Mouse (Mus musculus) midbrain, embryonic 16.5 days (tissue): ENCODE measurements at regions not wholly inside any gene's neighbourhood (a gene's known extent, or its start where the extent isn't known, plus 50 kb on each side); places are given as distances from the start of the nearest gene placed in this dataset.

Experiments
- ATAC-seq: fragments of 200-750 bp; cut with Nextera tagmentation; 2 replicates; pipeline ENCODE4 v1.8.0; 2017; ENCODE audit warnings: moderate TSS enrichment
- H3K27ac ChIP-seq: fragments of 300-500 bp; sonication (generic); 2 replicates; pipeline ENCODE4 v1.5.1; 2014; ENCODE audit warnings: mild to moderate bottlenecking, low read length, mixed read lengths
- H3K27me3 ChIP-seq: fragments of 300-500 bp; sonication (generic); 2 replicates; pipeline ENCODE4 v1.6.1; 2014; ENCODE audit warnings: low read depth, low read length, mixed read lengths; ENCODE audit not compliant: control insufficient read depth, insufficient read depth
- H3K36me3 ChIP-seq: fragments of 300-500 bp; sonication (generic); 2 replicates; pipeline ENCODE4 v1.6.1; 2014; ENCODE audit warnings: mild to moderate bottlenecking, low read length, moderate library complexity, mixed read lengths; ENCODE audit not compliant: control insufficient read depth, insufficient read depth
- H3K4me1 ChIP-seq: fragments of 300-500 bp; sonication (generic); 2 replicates; pipeline ENCODE4 v1.6.1; 2014; ENCODE audit warnings: mild to moderate bottlenecking, low read length, mixed read lengths; ENCODE audit not compliant: control insufficient read depth, insufficient read depth
- H3K4me2 ChIP-seq: fragments of 300-500 bp; sonication (generic); 2 replicates; pipeline ENCODE4 v1.6.1; 2014; ENCODE audit warnings: mild to moderate bottlenecking, low read length, mixed read lengths
- H3K4me3 ChIP-seq: fragments of 300-500 bp; sonication (generic); 2 replicates; pipeline ENCODE4 v1.5.1; 2014; ENCODE audit warnings: low read depth, mild to moderate bottlenecking, low read length, moderate library complexity, mixed read lengths
- H3K9ac ChIP-seq: fragments of 300-500 bp; sonication (generic); 2 replicates; pipeline ENCODE4 v1.6.1; 2014; ENCODE audit warnings: low read depth, low read length, mixed read lengths
- H3K9me3 ChIP-seq: fragments of 300-500 bp; sonication (generic); replicated peaks from 2 replicates; pipeline ENCODE4 v1.6.1; 2014; ENCODE audit warnings: mild to moderate bottlenecking, low read length, mixed read lengths; ENCODE audit not compliant: control insufficient read depth, poor library complexity, severe bottlenecking
- WGBS: fragments of 180-500 bp; shearing (Covaris S2); extraction: QIAGEN DNeasy Blood & Tissue Kit; methylation state at CpG from one replicate; pipeline ENCODE4 v1.1.7; 2014; 5-methylcytosine and 5-hydroxymethylcytosine counted together

- Histone ChIP-seq H3K4me2 (no peak overlapping the region), H3K27ac (no peak overlapping the region), H3K27me3 (no peaks in the 10 kb centered on the region), H3K9me3 (no peaks in the 10 kb centered on the region), H3K36me3 (no peaks in the 10 kb centered on the region), H3K9ac (no peak overlapping the region), H3K4me3 (no peak overlapping the region), H3K4me1 (no peaks in the 10 kb centered on the region)
- ATAC-seq: no peak
- 90% methylated on average over 4 of the region's 4 CpGs for WGBS
These were observed 583.6 kb upstream of the Nectin3 start for GRCm38 (mm10) chr16:47081896-47082295.

GRCm38 (mm10) chr16:47080330-47080729 lies 582.0 kb upstream of the Nectin3 start:
- no peak overlapping the region for H3K4me3 ChIP-seq
- ATAC-seq: no peak
- WGBS: 65% methylated on average over 2 of the region's 2 CpGs
- H3K27ac ChIP-seq: no peak overlapping the region
- H3K27me3 ChIP-seq: no peaks in the 10 kb centered on the region
- no peaks in the 10 kb centered on the region for H3K4me1 ChIP-seq
- H3K36me3 ChIP-seq: no peaks in the 10 kb centered on the region
- H3K4me2 ChIP-seq: no peak overlapping the region
- no peak overlapping the region for H3K9ac ChIP-seq
- H3K9me3 ChIP-seq: no peaks in the 10 kb centered on the region

- H3K4me2 ChIP-seq: no peak overlapping the region
- ATAC-seq: no peak
- no peaks in the 10 kb centered on the region for H3K9me3 ChIP-seq
- WGBS: 63% methylated on average over 8 of the region's 8 CpGs
- H3K4me1 ChIP-seq: no peaks in the 10 kb centered on the region
- no peak overlapping the region for H3K27ac ChIP-seq
- no peaks in the 10 kb centered on the region for H3K36me3 ChIP-seq
- no peaks in the 10 kb centered on the region for H3K27me3 ChIP-seq
- H3K9ac ChIP-seq: no peak overlapping the region
- H3K4me3 ChIP-seq: no peak overlapping the region
These were observed 561.1 kb upstream of the Nectin3 start for GRCm38 (mm10) chr16:47059293-47059963.

- ATAC-seq: no peak
These were observed 560.5 kb upstream of the Nectin3 start for GRCm38 (mm10) chr16:47058811-47059210.

GRCm38 (mm10) chr16:47025971-47026370 lies 527.6 kb upstream of the Nectin3 start:
- Histone ChIP-seq H3K9me3 (no peaks in the 10 kb centered on the region), H3K9ac (no peak overlapping the region), H3K4me2 (no peak overlapping the region), H3K27me3 (no peaks in the 10 kb centered on the region), H3K4me3 (no peak overlapping the region), H3K27ac (no peak overlapping the region), H3K4me1 (no peaks in the 10 kb centered on the region), H3K36me3 (no peaks in the 10 kb centered on the region)
- ATAC-seq: no peak

More at GRCm38 (mm10) chr16:47058811-47059210, 560.5 kb upstream of the Nectin3 start:
- Histone ChIP-seq H3K4me1 (no peaks in the 10 kb centered on the region), H3K27me3 (no peaks in the 10 kb centered on the region), H3K4me3 (no peak overlapping the region), H3K9ac (no peak overlapping the region), H3K27ac (no peak overlapping the region), H3K36me3 (no peaks in the 10 kb centered on the region), H3K4me2 (no peak overlapping the region), H3K9me3 (no peaks in the 10 kb centered on the region)
- WGBS: 83% methylated on average over 5 of the region's 5 CpGs

GRCm38 (mm10) chr16:47017486-47017885 lies 519.2 kb upstream of the Nectin3 start:
- Histone ChIP-seq H3K27ac (no peak overlapping the region), H3K4me2 (no peak overlapping the region), H3K9ac (no peak overlapping the region), H3K9me3 (no peaks in the 10 kb centered on the region), H3K27me3 (no peaks in the 10 kb centered on the region), H3K4me1 (no peaks in the 10 kb centered on the region), H3K36me3 (no peaks in the 10 kb centered on the region), H3K4me3 (no peak overlapping the region)
- no peak for ATAC-seq
- 84% methylated on average over 3 of the region's 3 CpGs for WGBS

- no peak for ATAC-seq
These were observed 484.7 kb upstream of the Nectin3 start for GRCm38 (mm10) chr16:46982910-46983600.

GRCm38 (mm10) chr16:46982272-46982909 lies 484.1 kb upstream of the Nectin3 start:
- no peak overlapping the region for H3K4me3 ChIP-seq
- H3K4me2 ChIP-seq: no peak overlapping the region
- WGBS: 29% methylated on average over 5 of the region's 5 CpGs
- H3K36me3 ChIP-seq: no peaks in the 10 kb centered on the region
- no peak overlapping the region for H3K9ac ChIP-seq
- no peaks in the 10 kb centered on the region for H3K27me3 ChIP-seq
- no peak overlapping the region for H3K27ac ChIP-seq
- no peaks in the 10 kb centered on the region for H3K4me1 ChIP-seq
- no peak for ATAC-seq
- H3K9me3 ChIP-seq: no peaks in the 10 kb centered on the region

More at GRCm38 (mm10) chr16:46982910-46983600, 484.7 kb upstream of the Nectin3 start:
- Histone ChIP-seq H3K4me2 (no peak overlapping the region), H3K4me3 (no peak overlapping the region), H3K27ac (no peak overlapping the region), H3K27me3 (no peaks in the 10 kb centered on the region), H3K4me1 (no peaks in the 10 kb centered on the region), H3K9ac (no peak overlapping the region), H3K36me3 (no peaks in the 10 kb centered on the region), H3K9me3 (no peaks in the 10 kb centered on the region)
- WGBS: 34% methylated on average over 6 of the region's 6 CpGs

GRCm38 (mm10) chr16:46965741-46966140 lies 467.4 kb upstream of the Nectin3 start:
- 93% methylated on average over 7 of the region's 7 CpGs for WGBS
- no peaks in the 10 kb centered on the region for H3K27me3 ChIP-seq
- H3K4me3 ChIP-seq: no peak overlapping the region
- no peak overlapping the region for H3K27ac ChIP-seq
- ATAC-seq: no peak
- H3K4me1 ChIP-seq: no peaks in the 10 kb centered on the region
- H3K9me3 ChIP-seq: no peaks in the 10 kb centered on the region
- H3K9ac ChIP-seq: no peak overlapping the region
- no peak overlapping the region for H3K4me2 ChIP-seq
- no peaks in the 10 kb centered on the region for H3K36me3 ChIP-seq
